Mouse (Mus musculus): ENCODE data around the gene Mrgprx2. TPM values are rescaled to one million over a fixed set of nuclear protein-coding genes. Genes with fewer than 3 reads are reported as not detected.

Mrgprx2 gene
- polyA plus RNA-seq (2017; shearing (Covaris generic)) = not detected

GRCm38 (mm10) chr7:48499221-48499620, at the start of gene Mrgprx2:
Gene Mrgprx2 (minus strand): TSS chr7:48499321.

GRCm38 (mm10) chr7:48456242-48456641, 42.9 kb downstream of the Mrgprx2 start, which contains the start of gene Mrgprb1:
Gene Mrgprb1 (minus strand): TSS chr7:48456342.

Other genes with a start within 250 kb of the Mrgprx2 start
- gene Mrgprb8, start 110.8 kb downstream of the Mrgprx2 start, polyA plus RNA-seq (2017; shearing (Covaris generic)) = 0.34 TPM
- not detected for gene Mrgprb1, start 43.0 kb downstream of the Mrgprx2 start, polyA plus RNA-seq (2017; shearing (Covaris generic))
- gene Mrgprb2, start 58.8 kb upstream of the Mrgprx2 start, polyA plus RNA-seq (2017; shearing (Covaris generic)) = not detected
- not detected for gene Mrgprb3, start 144.5 kb upstream of the Mrgprx2 start, polyA plus RNA-seq (2017; shearing (Covaris generic))

All from effector memory CD4-positive, alpha-beta T cell, adult 7 months (primary cell).